Mouse (Mus musculus) embryonic facial prominence, embryonic 10.5 days (tissue): ENCODE results near the gene Eva1b. TPM values are rescaled to one million over a fixed set of nuclear protein-coding genes. Genes with fewer than 3 reads are reported as not detected.
A peak's percentile ranks its signal among the peaks of the same experiment; 100 is the strongest.

Experiments
- DNase-seq: peaks from one replicate; pipeline ENCODE4 v3.0.0-alpha.2; 2017; ENCODE audit warnings: low spot score
- H3K27ac ChIP-seq: fragments of 300-500 bp; sonication (generic); replicated peaks from 2 replicates; pipeline ENCODE4 v1.5.1; 2016; ENCODE audit warnings: mild to moderate bottlenecking
- H3K27me3 ChIP-seq: fragments of 300-500 bp; sonication (generic); replicated peaks from 2 replicates; pipeline ENCODE4 v1.6.1; 2016; ENCODE audit warnings: low read depth, mild to moderate bottlenecking; ENCODE audit not compliant: poor library complexity, severe bottlenecking
- H3K36me3 ChIP-seq: fragments of 300-500 bp; sonication (generic); replicated peaks from 2 replicates; pipeline ENCODE4 v1.6.1; 2016; ENCODE audit warnings: mild to moderate bottlenecking, moderate library complexity
- H3K4me1 ChIP-seq: fragments of 300-500 bp; sonication (generic); 2 replicates; pipeline ENCODE4 v1.6.1; 2016
- H3K4me3 ChIP-seq: fragments of 300-500 bp; sonication (generic); 2 replicates; pipeline ENCODE4 v1.5.1; 2016; ENCODE audit warnings: mild to moderate bottlenecking, moderate library complexity
- H3K9me3 ChIP-seq: fragments of 300-500 bp; sonication (generic); 2 replicates; pipeline ENCODE4 v1.6.1; 2016; ENCODE audit warnings: mild to moderate bottlenecking
- WGBS: fragments of 180-500 bp; shearing (Covaris S2); methylation state at CpG from one replicate; pipeline ENCODE4 v1.1.7; 2016; 5-methylcytosine and 5-hydroxymethylcytosine counted together
- polyA plus RNA-seq: library from polyadenylated mRNA; unstranded; fragments of >200 nt; fragmentation: Nextera tagmentation; extraction: Ambion mirVana; gene quantifications from 2 replicates; pipeline ENCODE4 v1.2.1, GENCODE M21; 2016

Eva1b gene
- polyA plus RNA-seq, 1 experiment from 2014 or later: 38.9 TPM

DNA sequence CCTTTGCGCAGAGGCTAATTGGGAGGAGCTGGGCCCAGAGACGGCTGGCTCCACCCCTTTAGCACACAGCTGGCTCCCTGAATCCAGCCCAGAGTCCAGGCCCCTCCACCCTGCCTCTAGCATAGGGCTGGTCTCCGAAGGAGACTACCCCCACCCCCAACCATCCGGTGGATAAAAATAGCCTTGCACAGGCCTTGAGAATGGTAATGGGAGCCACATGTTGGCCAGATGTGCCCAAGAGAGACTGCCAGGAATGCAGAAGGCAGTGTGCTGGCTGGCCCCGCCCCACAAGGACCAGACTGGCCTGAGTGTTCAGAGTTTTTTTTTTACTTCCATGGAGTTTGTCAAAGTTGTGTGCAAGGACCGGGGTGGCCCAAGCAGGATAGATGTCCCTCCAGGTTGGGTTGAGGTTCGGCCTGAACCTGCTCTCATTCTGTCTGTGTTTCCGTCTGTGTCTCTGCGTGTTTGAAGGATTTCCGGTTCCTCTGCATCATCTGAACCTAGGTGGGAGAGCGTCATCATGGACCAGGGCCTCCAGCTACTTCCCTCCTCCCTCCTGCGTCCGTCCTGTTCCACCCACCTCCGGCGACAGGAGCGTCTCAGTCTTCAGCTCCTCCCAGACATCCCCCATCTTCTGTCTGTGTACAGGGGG, 2.9 kb downstream of the Eva1b start:
- Histone ChIP-seq H3K27ac (peak overlapping the region; percentile 95), H3K36me3 (peaks cover 31% of the 10 kb centered on the region), H3K4me1 (peaks cover 80% of the 10 kb centered on the region), H3K27me3 (peaks cover 46% of the 10 kb centered on the region), H3K4me3 (peak overlapping the region; percentile 80), H3K9me3 (no peaks in the 10 kb centered on the region)
- 23% methylated on average over 16 of the region's 16 CpGs for WGBS
- DNase-seq: peak; percentile 96

DNA sequence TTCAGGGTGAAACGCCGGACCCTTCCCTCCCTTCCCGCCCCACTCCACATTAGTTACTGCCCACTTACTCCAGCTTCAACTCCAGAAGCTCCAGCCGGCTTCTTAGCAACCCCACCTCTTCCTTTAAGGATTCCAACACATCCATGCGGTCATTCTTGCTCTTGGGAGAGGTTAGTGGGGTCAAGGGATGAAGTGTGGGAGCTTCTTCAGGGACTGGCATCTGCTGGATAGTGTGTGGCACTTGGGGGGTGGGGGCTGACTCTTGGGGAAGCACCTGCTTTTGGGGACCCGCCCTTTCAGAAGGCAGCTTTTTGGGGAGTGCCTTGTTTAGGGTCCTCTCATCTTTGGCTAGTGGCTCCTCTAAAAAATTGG, 3.4 kb downstream of the Eva1b start:
- H3K9me3 ChIP-seq: no peaks in the 10 kb centered on the region
- H3K27me3 ChIP-seq: peaks cover 46% of the 10 kb centered on the region
- H3K27ac ChIP-seq: peak overlapping the region; percentile 85
- H3K36me3 ChIP-seq: peaks cover 31% of the 10 kb centered on the region
- H3K4me3 ChIP-seq: peak overlapping the region; percentile 80
- no peak for DNase-seq
- WGBS: 45% methylated on average over 6 of the region's 6 CpGs
- H3K4me1 ChIP-seq: peaks cover 80% of the 10 kb centered on the region

DNA sequence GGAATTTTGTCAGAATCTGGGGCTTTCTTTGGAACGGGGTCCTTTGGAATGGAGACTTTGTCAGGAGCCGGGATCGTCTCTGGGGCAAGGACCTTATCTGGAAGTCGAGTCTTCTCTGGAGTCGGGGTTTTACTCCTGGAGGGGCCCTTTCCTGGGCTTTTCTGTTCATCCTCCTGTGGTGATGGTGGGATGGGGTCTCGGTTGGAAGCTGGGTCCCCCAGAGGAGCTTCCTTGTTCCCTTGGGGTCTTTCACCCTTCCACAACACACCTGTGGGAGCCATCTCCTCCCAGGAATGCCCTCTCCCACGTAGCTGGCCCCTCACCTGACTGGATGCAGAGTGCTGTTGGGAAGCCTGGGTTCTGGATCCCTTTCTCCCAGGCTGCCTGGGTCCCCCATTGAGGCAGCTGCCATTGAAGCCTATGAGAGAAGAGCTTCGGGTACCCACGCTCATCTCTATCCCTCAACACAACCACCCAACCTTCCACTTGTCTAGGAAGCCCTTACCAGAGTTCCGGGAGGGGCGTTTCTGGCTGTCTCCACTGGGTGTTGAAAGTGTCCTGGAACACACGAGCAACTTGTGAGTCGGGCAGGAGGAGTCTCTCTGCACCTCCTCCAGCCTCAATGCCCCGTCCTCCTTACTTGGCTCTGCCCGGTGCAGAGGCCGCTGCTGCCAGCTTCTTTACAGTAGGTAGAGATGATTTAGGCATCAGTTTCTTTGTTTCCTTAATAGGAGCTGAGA, 4.3 kb downstream of the Eva1b start:
- no peak for DNase-seq
- 87% methylated on average over 16 of the region's 16 CpGs for WGBS
- H3K27me3 ChIP-seq: peaks cover 46% of the 10 kb centered on the region

DNA sequence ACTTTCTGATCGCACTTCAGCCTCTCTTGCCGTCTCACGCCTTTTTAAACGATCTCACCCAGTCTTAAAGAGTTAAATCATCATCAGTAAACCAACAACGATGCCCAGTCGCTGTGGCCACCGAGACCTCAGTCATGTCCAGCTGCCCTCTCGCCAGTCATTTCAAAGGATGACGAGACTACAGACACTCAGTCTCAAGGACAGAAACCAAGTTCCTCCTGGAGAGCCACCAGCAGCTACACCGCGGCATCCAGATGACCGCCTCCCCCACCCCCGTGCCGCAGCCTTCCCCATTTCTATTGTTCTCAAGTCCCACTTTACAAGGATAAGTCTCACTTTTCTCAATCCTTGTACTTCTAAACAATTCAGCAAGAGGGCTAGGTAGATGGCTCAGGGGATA, 5.3 kb downstream of the Eva1b start:
- peaks cover 41% of the 10 kb centered on the region for H3K27me3 ChIP-seq
- H3K9me3 ChIP-seq: no peaks in the 10 kb centered on the region; the same call in 1 of the 2 replicates
- 0 out of 2 replicates have a peak overlapping the region, but pooled peaks have one; percentile 85 for H3K27ac ChIP-seq
- no peak overlapping the region for H3K4me3 ChIP-seq
- DNase-seq: no peak
- peaks cover 40% of the 10 kb centered on the region for H3K36me3 ChIP-seq
- WGBS: 62% methylated on average over 14 of the region's 14 CpGs
- H3K4me1 ChIP-seq: peaks cover 69% of the 10 kb centered on the region

More for the DNA sequence above, 4.3 kb downstream of the Eva1b start:
- peaks cover 36% of the 10 kb centered on the region for H3K36me3 ChIP-seq
- no peak overlapping the region for H3K4me3 ChIP-seq
- peak overlapping the region; percentile 85 for H3K27ac ChIP-seq
- H3K9me3 ChIP-seq: no peaks in the 10 kb centered on the region
- H3K4me1 ChIP-seq: peaks cover 79% of the 10 kb centered on the region

DNA sequence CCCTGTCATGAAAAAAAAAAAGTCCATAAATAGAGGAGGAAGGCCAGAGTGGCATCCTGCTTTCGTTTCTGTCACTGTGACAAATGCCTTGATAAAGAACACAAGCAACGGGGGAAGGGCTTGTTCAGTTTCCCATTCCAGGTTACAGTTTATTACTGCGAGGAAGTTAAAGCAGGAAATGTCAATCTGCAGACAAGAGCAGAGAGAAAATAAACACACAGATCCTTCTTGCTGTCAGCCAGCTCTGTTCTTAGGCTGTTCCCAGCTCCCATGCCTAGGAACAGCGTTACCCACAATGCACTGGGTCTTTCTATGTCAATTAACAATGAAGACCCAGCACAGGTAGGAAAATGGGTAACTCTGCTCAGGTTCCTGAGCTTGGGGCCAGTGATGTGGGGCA, 7.6 kb downstream of the Eva1b start:
- H3K27ac ChIP-seq: peak overlapping the region; percentile 77; the same call in 1 of the 2 replicates
- DNase-seq: no peak
- 54% methylated on average over 4 of the region's 4 CpGs for WGBS
- no peak overlapping the region for H3K4me3 ChIP-seq
- peaks cover 45% of the 10 kb centered on the region for H3K4me1 ChIP-seq
- H3K36me3 ChIP-seq: peaks cover 33% of the 10 kb centered on the region
- peaks cover 17% of the 10 kb centered on the region for H3K27me3 ChIP-seq
- H3K9me3 ChIP-seq: no peaks in the 10 kb centered on the region; the same call in 1 of the 2 replicates

DNA sequence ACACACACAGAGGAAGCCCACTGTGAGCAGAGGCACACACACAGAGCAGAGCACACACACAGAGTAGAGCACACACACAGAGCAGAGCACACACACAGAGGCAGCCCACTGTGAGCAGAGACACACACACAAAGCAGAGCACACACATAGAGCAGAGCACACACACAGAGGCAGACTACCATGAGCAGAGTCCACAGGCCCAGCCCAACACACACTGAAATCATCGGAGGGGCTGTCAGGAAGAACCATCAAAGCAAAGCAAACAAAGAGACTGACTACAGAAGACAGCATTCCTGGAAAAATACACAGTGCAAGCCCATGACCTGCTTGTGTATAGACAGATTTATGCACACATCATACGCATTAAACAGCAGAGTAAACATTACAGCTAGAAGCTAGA, 8.3 kb downstream of the Eva1b start:
- 58% methylated on average over 2 of the region's 2 CpGs for WGBS
- no peak for DNase-seq
- peaks cover 11% of the 10 kb centered on the region for H3K27me3 ChIP-seq
- peak overlapping the region; percentile 77 for H3K27ac ChIP-seq
- H3K9me3 ChIP-seq: no peaks in the 10 kb centered on the region; the same call in 1 of the 2 replicates
- H3K36me3 ChIP-seq: peaks cover 32% of the 10 kb centered on the region
- peaks cover 39% of the 10 kb centered on the region for H3K4me1 ChIP-seq
- no peak overlapping the region for H3K4me3 ChIP-seq

DNA sequence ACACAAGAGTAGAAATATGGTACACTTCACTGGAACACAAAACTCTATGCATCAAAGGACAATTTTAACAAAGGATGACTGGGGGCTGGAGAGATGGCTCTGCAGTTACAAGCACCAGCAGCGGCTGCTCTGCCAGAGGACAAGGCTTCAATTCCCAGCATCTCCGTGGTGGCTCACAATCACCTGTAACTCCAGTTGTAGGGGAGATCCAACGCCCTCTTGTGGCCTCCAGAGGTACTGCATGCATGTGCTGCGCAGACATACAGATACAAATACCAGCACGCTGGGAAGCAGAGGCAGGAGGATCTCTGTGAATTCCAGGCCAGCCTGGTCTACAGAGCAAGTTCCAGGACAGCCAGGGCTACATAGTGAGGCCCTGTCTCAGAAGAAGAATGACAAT, 9.1 kb downstream of the Eva1b start:
- DNase-seq: no peak
- Histone ChIP-seq H3K4me3 (no peak overlapping the region), H3K27me3 (0 out of 2 replicates have a peak, but pooled peaks cover 3% of the 10 kb centered on the region), H3K9me3 (no peaks in the 10 kb centered on the region; the same call in 1 of the 2 replicates), H3K27ac (0 out of 2 replicates have a peak overlapping the region, but pooled peaks have one; percentile 35), H3K36me3 (peaks cover 25% of the 10 kb centered on the region), H3K4me1 (peaks cover 33% of the 10 kb centered on the region)
- WGBS: 62% methylated on average over 5 of the region's 5 CpGs

DNA sequence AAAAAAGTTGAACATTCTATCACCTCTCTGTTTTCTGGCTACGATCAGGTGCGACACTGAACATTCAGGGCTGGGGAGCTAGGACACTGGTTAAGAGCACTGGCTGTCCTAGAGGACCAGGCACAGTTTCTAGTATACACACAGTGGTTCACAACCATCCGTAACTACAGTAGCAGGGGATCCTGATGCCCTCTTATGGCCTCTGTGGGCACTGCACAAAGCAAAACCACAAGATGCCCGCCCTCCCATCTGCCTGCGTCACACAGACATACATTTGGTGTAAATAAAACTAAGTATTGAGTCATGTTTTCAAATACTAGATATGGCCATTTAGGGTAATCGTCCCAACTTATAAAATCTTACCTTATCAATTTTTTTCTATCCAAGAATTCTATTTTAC, 10.0 kb downstream of the Eva1b start:
- 89% methylated on average over 6 of the region's 6 CpGs for WGBS
- DNase-seq: no peak
- H3K9me3 ChIP-seq: no peaks in the 10 kb centered on the region; the same call in 1 of the 2 replicates
- no peak overlapping the region for H3K4me3 ChIP-seq
- H3K27me3 ChIP-seq: no peaks in the 10 kb centered on the region
- H3K27ac ChIP-seq: no peak overlapping the region
- H3K36me3 ChIP-seq: peaks cover 17% of the 10 kb centered on the region; the same call in 1 of the 2 replicates
- H3K4me1 ChIP-seq: peaks cover 38% of the 10 kb centered on the region

DNA sequence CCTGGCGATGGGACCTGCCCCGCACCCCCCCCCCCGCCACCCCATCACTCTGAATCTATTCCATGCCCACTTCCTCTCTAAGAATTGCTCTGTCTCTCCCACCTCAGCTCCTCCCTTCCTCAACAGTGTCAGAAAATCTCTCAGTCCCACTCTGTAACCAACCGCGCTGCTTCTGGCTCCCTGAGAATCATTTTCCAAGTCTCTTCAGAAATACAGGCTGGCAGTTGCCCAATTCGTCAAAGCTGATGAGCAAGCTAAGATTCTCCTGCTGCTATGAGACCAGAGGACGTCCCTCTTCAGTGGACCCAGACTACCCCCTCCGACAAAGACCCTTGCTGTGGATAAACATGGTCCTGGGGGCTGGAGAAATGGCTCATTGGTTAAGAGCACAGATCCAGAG, 11.9 kb downstream of the Eva1b start:
- Histone ChIP-seq H3K9me3 (no peaks in the 10 kb centered on the region; the same call in 1 of the 2 replicates), H3K27ac (no peak overlapping the region), H3K4me3 (no peak overlapping the region), H3K27me3 (no peaks in the 10 kb centered on the region), H3K36me3 (peaks cover 14% of the 10 kb centered on the region), H3K4me1 (peaks cover 46% of the 10 kb centered on the region)
- WGBS: 82% methylated on average over 8 of the region's 8 CpGs
- DNase-seq: no peak

DNA sequence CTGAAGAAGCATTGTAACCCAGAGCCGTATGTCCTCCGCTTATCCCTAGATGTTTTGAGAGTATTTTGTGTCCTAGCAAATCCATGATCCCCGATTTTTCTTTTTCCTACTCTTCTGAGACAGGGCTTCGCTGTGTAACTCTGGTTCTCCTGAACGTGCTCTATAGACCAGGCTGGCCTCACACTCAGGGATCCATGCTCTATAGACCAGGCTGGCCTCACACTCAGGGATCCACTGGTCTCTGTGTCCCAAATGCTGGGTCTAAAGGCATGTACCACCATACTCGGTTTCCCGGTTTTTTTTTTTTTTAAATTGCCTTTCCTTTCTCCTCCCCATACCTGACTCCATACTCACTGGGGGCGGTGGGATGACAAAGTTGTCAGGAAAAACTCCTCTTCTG, 13.4 kb downstream of the Eva1b start:
- peaks cover 26% of the 10 kb centered on the region for H3K36me3 ChIP-seq
- H3K27me3 ChIP-seq: no peaks in the 10 kb centered on the region
- DNase-seq: no peak
- H3K27ac ChIP-seq: no peak overlapping the region
- WGBS: 89% methylated on average over 8 of the region's 8 CpGs
- no peaks in the 10 kb centered on the region; the same call in 1 of the 2 replicates for H3K9me3 ChIP-seq
- H3K4me3 ChIP-seq: no peak overlapping the region
- peaks cover 31% of the 10 kb centered on the region for H3K4me1 ChIP-seq

DNA sequence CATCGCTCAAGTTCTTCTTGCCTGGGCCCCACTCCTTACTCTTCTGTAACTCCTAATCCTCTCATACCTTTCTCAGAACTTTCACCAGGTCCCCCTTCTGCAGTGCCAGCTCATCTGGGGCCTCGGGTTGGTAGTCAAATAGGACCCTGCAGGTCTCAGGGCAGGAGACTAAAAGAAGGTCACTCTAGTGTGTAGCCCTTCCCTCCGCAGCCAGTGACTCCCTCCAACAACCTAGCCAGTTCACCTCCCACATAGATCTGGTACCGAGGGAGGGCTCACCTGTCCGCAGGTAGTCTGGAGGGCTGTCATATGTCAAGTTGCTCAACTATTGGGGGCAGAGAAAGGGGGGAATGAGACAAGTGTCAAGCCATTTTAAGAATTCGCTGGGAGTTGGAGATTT, 13.9 kb downstream of the Eva1b start:
- WGBS: 86% methylated on average over 6 of the region's 6 CpGs
- no peak for DNase-seq
- peaks cover 26% of the 10 kb centered on the region for H3K4me1 ChIP-seq

DNA sequence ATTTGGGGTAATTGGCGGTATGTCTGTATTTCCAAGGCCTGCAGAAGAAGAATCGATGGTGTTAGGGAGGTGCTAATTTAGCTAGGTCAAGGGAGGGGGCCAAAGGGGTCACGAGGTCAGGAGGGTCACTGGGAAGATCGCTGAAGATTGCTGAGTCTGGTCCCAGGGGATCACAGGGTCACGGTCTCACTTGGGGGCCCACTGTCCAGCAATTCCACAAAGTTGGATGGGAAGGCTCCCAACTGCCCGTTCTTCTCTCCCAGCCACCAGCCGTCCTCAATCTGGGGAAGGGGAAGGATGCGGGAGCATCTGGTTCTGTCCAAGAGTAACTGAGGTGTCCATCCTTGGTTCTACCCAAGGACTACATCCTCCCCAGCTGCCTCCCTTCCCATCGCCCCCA, 14.4 kb downstream of the Eva1b start:
- Histone ChIP-seq H3K4me1 (peaks cover 23% of the 10 kb centered on the region), H3K27ac (peak overlapping the region; percentile 83), H3K9me3 (no peaks in the 10 kb centered on the region; the same call in 1 of the 2 replicates), H3K4me3 (peak overlapping the region; percentile 71), H3K36me3 (peaks cover 30% of the 10 kb centered on the region), H3K27me3 (no peaks in the 10 kb centered on the region)
- WGBS: 41% methylated on average over 9 of the region's 9 CpGs
- no peak for DNase-seq

More for the DNA sequence above, 13.9 kb downstream of the Eva1b start:
- Histone ChIP-seq H3K4me3 (no peak overlapping the region), H3K9me3 (no peaks in the 10 kb centered on the region; the same call in 1 of the 2 replicates), H3K27me3 (no peaks in the 10 kb centered on the region), H3K36me3 (peaks cover 30% of the 10 kb centered on the region), H3K27ac (no peak overlapping the region)
